Mouse (Mus musculus): Measurements from ENCODE around the gene Olfm2.

DNA sequence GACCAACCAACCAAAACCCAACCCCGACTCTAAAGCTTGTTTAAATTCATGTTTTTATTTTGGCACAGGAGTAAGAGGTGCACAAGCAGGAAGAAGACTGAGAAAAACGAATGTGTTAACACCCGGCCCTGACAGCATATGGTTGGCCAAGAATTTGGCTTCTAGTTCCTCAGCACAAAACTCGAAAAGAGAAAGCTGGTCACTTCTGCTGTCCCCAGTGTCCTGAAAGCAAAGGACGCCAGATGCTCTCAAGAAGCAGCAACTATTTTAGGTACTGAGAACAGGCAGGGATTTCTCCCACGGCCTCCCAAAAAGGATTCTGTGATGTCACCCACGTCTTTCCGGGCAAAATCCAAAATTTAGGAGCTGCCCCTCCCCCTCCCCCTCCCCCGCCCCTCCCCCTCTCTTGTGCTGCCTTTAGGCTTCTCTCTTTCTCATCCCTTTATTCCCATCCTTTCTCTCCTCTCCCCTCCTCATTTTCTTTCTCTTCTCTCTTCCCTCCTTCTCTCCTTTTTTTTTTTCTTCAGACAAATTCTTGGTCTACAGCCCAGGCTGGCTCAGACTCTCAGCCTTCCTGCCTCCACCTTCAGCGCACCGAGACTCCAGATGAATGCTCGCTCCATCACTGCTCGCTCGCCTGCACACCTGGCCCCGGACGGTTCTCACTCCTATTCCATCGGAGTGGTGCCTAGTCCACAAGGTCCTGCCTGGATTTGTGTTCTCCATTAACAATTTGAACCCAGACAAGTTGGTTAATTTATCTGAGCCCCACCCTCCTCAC is 60.9 kb downstream of the Olfm2 start:
- TF ChIP-seq CTCF (IDR thresholded peaks at IDR 0.05; ENCODE audit: borderline replicate concordance, insufficient read depth, low read length): no peak
- no peak for TF ChIP-seq POLR2A (IDR thresholded peaks at IDR 0.05; ENCODE audit: low read depth, low read length)

All from embryonic fibroblast, embryonic 13.5 days (primary cell).